Mouse (Mus musculus): ENCODE results near the gene Hfe2.

GRCm38 (mm10) chr3:96480684-96481270, 44.2 kb upstream of the Hfe2 start:
- no peak for TF ChIP-seq POLR2A (IDR thresholded peaks at IDR 0.05; ENCODE audit: low read depth, low read length)
- TF ChIP-seq CTCF (IDR thresholded peaks at IDR 0.05; ENCODE audit: extremely low read depth, insufficient read depth, insufficient read length, insufficient replicate concordance) = no peak

Data from spleen, adult 2 months (tissue).